Mouse (Mus musculus): ENCODE results near the gene Theg. TPM values are rescaled to one million over a fixed set of nuclear protein-coding genes. Genes with fewer than 3 reads are reported as not detected.

Gene Theg
- under 1 TPM in 1 of 2 experiments, not detected in 1; 0.62 TPM for polyA plus RNA-seq (2017; shearing (Covaris generic))

DNA sequence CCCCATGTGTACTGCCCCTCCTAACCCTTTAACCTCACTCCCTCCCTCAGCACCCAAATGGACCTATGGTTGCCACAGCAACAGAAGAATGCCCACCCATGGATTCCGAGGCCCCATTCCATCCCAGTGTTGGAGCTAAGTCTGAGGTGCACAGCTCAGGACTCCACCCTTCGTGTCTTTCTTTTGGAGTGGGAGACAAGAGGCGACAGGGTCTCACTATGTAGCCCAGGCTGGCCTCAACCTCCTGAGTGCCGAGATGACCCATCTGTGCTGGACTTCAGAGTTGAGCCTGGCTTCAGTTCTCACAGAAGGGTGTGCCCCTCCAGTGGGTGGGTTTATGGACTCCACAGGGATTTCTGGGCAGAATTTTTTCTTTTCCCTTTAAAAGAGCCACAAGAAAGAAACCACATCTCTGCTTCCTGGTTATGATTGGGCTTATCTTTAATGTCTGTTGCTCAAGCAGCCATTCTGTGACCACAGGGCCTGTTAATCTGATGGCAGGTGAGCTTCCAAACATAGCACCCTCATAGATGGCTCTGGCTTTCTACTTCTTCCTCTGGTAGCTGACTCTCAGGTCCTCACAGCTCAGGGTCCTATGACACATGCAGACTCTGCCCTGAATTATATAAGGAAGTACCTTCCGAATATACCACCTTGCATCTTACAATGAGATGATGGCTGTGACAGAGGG lies at the start of gene Theg:
TSS of gene Theg (minus strand) at position 271 of the 691 bp plus-strand sequence.

DNA sequence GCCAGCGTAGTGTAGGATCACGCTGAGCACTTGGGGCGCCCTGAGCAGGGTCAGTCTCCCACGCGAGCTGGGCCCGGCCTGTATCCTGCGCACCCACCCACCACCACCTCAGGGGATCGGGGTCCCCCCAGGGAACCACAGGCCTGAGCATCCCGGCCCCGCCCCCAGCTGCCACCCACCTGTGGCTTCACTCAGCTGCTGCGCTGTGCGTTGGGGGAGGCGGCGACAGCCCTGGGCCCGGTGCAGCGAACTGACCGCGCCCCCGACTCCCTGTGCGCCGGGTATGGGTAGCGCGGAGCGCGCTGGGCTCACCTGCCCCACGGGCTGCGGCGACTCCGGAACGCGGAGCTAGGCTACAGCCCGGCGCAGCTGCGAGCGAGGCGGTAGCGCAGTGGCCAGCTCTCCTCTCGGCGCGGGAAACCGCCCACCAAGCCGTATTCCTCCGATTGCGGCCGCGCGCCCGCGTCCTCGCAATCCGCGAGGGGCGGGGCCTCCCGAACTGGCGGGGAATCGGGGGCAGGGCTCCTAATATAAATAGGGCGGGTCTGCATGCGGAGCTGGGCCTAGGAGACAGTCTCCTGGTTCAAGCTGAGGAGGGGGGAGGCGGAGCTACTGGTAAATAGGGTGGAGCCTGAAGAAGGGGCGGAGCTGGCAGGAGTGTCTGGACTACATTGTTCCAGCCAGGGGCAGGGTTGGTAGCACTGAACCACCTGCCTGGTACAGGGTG lies 26.6 kb upstream of the Theg start, which contains the start of gene C2cd4c:
TSS of gene C2cd4c (minus strand) at position 448 of the 727 bp plus-strand sequence.

GRCm38 (mm10) chr10:79554330-79555237 lies 32.5 kb downstream of the Theg start, which contains the start of gene Mier2:
Mier2 (minus strand) TSS chr10:79555199.

DNA sequence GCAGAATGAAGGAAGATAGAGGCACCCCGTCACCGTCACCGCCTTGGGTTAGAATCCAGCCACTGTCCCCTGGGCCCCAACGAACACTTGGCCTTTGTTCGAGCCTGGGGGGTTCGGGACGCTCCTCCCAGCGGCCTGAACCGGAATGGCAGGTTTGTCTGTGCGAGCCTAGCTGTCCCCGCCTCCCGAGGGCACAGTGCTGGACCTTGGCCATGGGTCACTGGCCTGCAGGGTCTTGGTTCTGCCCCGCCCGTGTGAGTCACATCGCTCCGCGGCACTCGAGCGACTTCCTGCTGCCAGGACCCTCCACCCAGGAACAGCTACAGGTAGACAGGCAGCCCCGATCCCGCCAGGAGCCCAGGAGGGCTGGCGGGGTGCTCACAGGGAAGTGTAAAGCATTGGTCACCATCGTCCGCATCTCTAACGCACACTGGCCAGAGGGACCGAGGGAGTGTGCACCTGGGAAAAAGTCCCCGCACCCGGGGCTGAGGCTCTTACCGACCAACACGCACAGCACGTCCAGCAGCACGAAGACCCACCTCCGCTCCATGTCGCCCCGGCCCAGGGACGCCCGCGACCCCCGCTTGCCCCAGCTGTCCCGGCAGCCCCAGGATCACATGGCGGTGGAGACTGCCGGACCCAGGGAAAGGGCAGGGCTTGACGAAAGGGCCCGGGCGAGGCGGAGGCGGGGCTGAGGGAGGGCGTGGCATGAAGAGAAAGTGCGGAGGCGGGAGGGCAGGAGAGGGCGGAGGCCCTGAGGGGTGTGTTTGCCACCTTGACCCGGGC lies 53.8 kb downstream of the Theg start, which contains the start of gene Plpp2:
TSS of gene Plpp2 (minus strand) at position 671 of the 786 bp plus-strand sequence.

Other genes with a start within 250 kb of the Theg start
- gene Vmn2r82, start 230.8 kb downstream of the Theg start, polyA plus RNA-seq (2017; shearing (Covaris generic)), result under 1 TPM; 0.21 to 0.45 TPM
- not detected for gene Vmn2r83, start 118.6 kb downstream of the Theg start, polyA plus RNA-seq (2017; shearing (Covaris generic))
- 1 to 10 TPM; 5.0 to 6.5 TPM for gene Plpp2, start 53.5 kb downstream of the Theg start, polyA plus RNA-seq (2017; shearing (Covaris generic))
- 10 to 100 TPM; 39.6 to 51.5 TPM for gene Mier2, start 32.1 kb downstream of the Theg start, polyA plus RNA-seq (2017; shearing (Covaris generic))
- gene C2cd4c, start 26.7 kb upstream of the Theg start, polyA plus RNA-seq (2017; shearing (Covaris generic)), result under 1 TPM; 0.17 to 0.27 TPM
- gene Shc2, start 50.6 kb upstream of the Theg start, polyA plus RNA-seq (2017; shearing (Covaris generic)), result under 1 TPM in 1 of 2 experiments, not detected in 1; 0.30 TPM
- gene Odf3l2, start 58.4 kb upstream of the Theg start, polyA plus RNA-seq (2017; shearing (Covaris generic)), result not detected
- gene Madcam1, start 77.2 kb upstream of the Theg start, polyA plus RNA-seq (2017; shearing (Covaris generic)), result 1 to 10 TPM in 1 of 2 experiments, not detected in 1; 1.6 TPM
- 10 to 100 TPM; 40.8 to 60.9 TPM for gene Tpgs1, start 82.0 kb upstream of the Theg start, polyA plus RNA-seq (2017; shearing (Covaris generic))
- 10 to 100 TPM; 87.7 to 88.0 TPM for gene Cdc34, start 94.9 kb upstream of the Theg start, polyA plus RNA-seq (2017; shearing (Covaris generic))
- 1 to 10 TPM; 1.1 to 3.0 TPM for gene Gzmm, start 101.7 kb upstream of the Theg start, polyA plus RNA-seq (2017; shearing (Covaris generic))
- 100 to 1,000 TPM; 235 to 253 TPM for gene Bsg, start 117.2 kb upstream of the Theg start, polyA plus RNA-seq (2017; shearing (Covaris generic))
- gene Hcn2, start 129.3 kb upstream of the Theg start, polyA plus RNA-seq (2017; shearing (Covaris generic)), result under 1 TPM in 1 of 2 experiments, not detected in 1; 0.13 TPM
- gene Polrmt, start 159.2 kb upstream of the Theg start, polyA plus RNA-seq (2017; shearing (Covaris generic)), result 10 to 100 TPM; 41.3 to 47.1 TPM
- under 1 TPM; 0.12 to 0.55 TPM for gene Fgf22, start 167.7 kb upstream of the Theg start, polyA plus RNA-seq (2017; shearing (Covaris generic))
- gene Rnf126, start 179.6 kb upstream of the Theg start, polyA plus RNA-seq (2017; shearing (Covaris generic)), result 10 to 100 TPM; 47.4 to 52.3 TPM
- under 1 TPM; 0.13 to 0.51 TPM for gene Fstl3, start 189.9 kb upstream of the Theg start, polyA plus RNA-seq (2017; shearing (Covaris generic))
- not detected for gene Prss57, start 203.6 kb upstream of the Theg start, polyA plus RNA-seq (2017; shearing (Covaris generic))
- gene Palm, start 206.2 kb upstream of the Theg start, polyA plus RNA-seq (2017; shearing (Covaris generic)), result 1 to 10 TPM in 1 of 2 experiments, under 1 TPM in 1; 0.76 to 4.9 TPM
- gene Misp, start 233.7 kb upstream of the Theg start, polyA plus RNA-seq (2017; shearing (Covaris generic)), result 1 to 10 TPM in 1 of 2 experiments, not detected in 1; 2.1 TPM